Mouse (Mus musculus) cerebellum, postnatal 4 days (tissue): ENCODE results near the gene Ttc9b.

Experiments
- DNase-seq, 2 experiments: peaks; one replicate each; pipeline ENCODE4 v3.0.0; 2022; ENCODE audit warnings: low spot score in 2 of 2, mixed read lengths in 1 of 2

Ttc9b gene

DNA sequence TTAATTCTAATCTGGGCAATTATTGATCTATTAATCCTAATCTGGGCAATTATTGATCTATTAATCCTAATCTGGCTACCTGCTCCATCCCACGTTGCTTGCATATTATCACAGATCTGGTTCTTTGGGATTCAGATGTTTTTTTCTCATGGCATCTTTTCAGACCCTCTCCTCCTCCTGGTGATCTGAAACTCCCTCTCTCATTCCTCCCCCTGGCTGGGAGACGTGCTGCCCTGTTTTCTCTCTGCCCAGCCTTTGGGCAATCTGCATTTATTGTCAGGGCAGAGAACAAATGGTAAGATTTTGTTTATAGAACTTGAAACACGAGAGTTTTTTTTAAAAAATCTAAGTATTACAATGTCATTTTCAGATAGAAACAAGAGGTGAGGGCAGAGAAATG lies 34.1 kb downstream of the Ttc9b start:
- no peak for DNase-seq

GRCm38 (mm10) chr7:27688246-27688788 lies 34.6 kb downstream of the Ttc9b start:
- no peak for DNase-seq

GRCm38 (mm10) chr7:27688815-27689612 lies 35.3 kb downstream of the Ttc9b start, which contains the start of gene Zfp607b:
TSS of gene Zfp607b (plus strand) at chr7:27689340.
- DNase-seq: peak; percentile 58 to 77

DNA sequence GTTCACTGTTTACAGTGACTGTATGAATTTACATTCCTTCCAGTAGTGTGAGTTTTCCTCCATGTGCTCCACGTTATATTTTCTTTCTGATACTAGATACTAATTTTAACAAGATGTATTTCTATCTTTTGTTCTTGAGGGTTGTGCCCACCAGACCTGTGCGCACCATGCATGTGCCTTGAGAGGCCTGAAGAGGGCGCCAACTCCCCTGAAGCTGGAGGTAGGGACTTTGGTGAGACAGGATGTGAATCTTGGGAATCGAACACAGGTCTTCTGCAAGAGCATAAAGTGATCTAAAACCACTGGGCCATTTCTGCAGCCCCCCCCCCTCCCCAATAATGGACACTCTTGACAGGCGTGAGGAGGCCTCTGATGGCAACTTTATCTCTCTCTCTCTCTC lies 37.4 kb downstream of the Ttc9b start:
- DNase-seq: peak in 1 of 2 experiments; percentile 52

DNA sequence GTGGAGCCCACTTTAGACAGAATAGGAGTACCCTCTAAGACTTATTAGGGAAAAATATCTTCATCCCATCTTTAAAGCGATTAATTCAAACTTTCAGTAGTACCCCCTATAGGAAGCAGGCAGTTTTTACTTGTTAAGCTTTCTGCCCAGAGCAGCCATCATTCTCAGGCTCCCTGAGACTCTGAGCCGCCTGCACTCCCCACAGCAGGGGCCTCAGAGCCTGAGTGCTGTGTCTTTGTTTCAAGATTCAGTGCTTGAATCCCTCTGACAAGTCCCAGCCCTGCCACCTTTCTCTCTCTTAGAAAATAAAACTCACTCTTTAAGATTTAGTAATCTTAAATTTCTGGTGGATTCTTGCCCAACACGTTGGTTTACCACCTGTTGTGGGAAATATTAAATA lies 43.0 kb downstream of the Ttc9b start:
- DNase-seq: no peak
